Mouse (Mus musculus): Measurements from ENCODE around the gene Il23a.
"Not testable (repeated sequence)": the region's sequence is repeated elsewhere in the genome, so short reads cannot be mapped to it uniquely, and the experiment has no call there.

Il23a gene

DNA sequence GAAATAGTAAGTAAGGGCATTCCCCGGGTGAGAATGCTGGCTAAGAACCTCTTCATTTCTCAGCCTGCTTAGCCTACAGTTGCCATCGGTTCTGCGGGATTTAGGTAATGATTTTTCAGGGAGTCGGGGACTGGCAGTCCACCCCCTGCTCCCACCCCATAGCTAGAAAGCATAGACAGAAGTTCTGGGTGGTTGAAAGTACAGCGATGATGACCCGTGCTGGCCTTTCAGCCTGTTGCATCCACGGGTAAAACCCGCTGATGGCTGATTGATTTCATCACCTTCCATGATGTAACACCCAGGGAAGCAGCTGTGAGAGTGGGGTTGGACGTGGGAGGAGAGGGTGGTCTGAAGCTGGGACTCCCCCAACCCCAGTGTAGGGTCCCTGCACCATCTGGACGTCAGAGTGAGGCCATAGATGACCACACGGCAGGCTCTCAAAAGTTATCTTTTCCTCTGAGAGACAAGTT lies at the start of gene Il23a:
TSS of gene Il23a (minus strand) at position 51 of the 470 bp plus-strand sequence.
- DNase-seq = no peak

DNA sequence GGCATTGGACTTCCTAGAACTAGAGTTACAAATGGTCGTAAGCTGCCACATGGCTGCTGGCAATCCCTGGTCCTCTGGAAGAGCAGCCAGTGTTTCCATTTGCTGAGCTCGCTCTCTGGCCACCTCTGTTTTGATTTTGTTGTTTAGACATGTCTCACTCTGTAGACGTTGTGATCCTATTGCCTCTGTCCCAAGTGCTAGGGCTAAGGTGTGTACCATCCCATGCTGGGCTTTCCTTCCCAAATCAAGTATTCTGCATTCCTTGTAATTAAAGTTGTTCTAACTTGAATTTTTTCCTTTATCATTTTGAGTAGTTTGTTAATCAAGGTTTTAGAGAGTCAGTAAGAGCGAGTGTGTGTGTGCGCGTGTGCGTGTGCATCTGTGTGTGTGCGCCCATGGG lies 49.0 kb upstream of the Il23a start:
- DNase-seq = no peak

- DNase-seq = peak; percentile 82
Observed at GRCm38 (mm10) chr10:128344568-128345275, 46.2 kb upstream of the Il23a start.

GRCm38 (mm10) chr10:128343436-128343835 lies 44.9 kb upstream of the Il23a start:
- peak; percentile 68 for DNase-seq

DNA sequence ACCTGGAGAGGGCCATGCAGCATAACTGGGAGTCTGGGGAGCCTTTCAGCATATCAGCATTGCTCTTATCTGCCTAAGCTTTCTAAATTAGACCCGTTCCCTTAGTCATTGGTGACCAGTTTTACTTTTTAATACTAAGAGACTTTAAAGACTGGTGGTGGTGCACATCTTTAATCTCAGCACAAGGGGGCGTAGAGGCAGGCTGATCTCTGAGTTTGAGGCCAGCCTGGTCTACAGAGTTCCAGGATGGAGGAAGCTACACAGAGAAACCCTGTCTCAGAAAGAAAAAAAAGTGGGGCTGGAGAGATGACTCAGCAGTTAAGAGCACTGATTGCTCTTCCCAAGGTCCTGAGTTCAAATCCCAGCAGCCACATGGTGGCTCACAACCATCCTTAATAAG lies 41.7 kb upstream of the Il23a start:
- peak; percentile 40 for DNase-seq

DNA sequence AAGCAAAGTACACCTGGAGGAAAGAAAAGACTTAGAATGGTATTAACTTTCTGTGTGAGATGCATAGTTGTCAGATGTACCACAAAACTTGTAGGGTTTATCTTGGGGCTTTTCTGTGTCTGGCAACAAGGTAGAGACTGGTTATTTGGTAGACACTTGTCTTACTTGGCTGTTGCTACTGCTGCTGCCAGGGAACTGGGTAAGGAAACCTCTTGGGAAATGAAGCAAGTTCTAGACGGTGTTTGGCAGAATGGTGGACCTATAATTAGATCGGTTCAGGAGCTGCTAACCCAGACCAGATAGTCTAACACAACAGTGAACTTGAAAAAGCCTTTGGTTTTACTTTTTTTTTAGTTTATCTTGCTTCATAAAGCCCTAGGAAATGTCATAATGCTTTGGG lies 40.4 kb upstream of the Il23a start:
- DNase-seq = no peak

DNA sequence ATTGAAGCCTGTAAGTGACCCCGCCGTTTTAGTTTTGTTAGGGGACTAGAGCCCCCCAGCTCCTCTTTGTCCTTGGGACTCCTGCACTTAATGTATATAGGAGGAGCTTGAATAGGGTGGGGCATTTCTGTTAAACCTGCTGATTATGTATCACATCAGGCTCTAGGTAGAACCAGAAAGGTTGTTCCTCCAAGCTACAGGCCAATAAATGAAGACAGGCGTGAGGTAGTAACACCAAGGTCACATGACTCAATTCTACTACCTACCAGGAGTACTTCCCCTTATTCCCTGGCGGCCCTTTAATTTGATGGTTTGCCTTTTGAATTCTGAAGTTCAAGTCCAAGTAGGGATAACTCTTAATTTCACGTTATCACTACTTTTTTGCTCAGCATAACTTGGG lies 39.9 kb upstream of the Il23a start:
- DNase-seq = no peak

- peak; percentile 99 for DNase-seq
Observed at GRCm38 (mm10) chr10:128337306-128338181, 39.0 kb upstream of the Il23a start, which contains the start of gene Cs. Gene Cs, plus strand, starts transcription at chr10:128337734.

DNA sequence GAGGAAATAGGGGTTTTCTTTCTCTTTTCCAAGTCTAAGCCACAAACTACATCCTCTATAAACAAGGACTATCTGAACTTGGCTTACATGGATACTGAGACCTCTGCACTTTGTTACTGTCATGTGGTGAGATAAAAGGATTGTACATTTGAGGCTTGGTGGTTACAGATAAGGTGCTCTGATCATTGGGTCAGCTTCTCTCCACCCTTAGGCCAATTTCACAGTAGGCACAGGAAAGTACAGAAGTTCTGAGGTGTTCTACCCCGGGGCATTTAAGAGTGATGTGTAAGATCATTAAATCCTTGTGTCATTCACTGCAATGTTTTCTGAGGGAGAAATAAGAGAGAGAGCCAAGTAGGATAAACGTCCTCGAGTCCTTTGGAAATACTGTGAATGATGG lies 38.0 kb upstream of the Il23a start:
- DNase-seq = no peak

- DNase-seq = no peak
Observed at GRCm38 (mm10) chr10:128336195-128336594, 37.6 kb upstream of the Il23a start.

DNA sequence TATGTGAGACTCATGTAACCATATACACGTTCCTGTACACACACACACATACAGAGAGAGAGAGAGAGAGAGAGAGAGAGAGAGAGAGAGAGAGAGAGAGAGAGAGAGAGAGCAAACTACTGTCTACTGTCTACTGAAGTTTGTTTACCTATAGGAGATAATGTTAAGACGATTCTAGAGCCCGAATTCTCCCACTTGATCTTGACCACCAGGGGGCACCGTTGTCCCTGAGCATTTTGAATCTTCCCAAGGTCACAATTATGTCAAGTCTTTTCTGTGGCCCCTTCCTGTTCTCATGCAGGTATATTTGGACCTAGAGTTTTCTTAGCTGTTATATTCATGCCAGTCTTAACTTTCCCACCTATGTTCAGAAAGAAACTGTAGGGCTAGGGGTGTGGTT lies 37.0 kb upstream of the Il23a start:
- DNase-seq = peak; percentile 84

DNA sequence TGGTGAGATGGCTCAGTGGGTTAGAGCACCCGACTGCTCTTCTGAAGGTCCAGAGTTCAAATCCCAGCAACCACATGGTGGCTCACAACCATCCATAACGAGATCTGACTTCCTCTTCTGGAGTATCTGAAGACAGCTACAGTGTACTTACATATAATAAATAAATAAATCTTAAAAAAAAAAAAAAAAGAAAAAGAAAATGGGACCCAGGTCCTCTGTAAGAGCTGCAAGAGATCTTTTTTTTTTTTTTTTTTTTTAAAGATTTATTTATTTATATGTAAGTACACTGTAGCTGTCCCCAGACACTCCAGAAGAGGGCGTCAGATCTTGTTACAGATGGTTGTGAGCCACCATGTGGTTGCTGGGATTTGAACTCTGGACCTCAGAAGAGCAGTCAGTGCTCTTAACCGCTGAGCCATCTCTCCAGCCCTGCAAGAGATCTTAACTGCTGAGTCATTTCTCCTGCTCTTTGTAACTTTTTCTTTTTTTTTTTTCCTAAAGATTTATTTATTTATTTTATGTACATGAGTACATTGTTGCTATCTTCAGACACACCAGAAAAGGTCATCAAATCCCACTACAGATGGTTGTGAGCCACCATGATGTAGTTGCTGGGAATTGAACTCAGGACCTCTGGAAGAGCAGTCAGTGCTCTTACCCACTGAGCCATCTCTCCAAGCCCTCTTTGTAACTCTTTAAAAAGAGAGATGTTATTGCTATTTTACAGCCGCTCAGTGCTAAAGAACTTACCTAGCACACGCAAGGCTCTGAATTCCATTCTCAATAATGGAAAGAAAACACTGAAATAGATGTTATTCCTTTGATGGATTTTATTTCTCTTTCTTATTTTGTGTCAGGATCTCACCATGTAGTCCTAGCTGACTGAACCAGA lies 34.1 kb upstream of the Il23a start:
- not testable (repeated sequence) for DNase-seq

- DNase-seq = no peak
Observed at GRCm38 (mm10) chr10:128327610-128328009, 29.1 kb upstream of the Il23a start.

DNA sequence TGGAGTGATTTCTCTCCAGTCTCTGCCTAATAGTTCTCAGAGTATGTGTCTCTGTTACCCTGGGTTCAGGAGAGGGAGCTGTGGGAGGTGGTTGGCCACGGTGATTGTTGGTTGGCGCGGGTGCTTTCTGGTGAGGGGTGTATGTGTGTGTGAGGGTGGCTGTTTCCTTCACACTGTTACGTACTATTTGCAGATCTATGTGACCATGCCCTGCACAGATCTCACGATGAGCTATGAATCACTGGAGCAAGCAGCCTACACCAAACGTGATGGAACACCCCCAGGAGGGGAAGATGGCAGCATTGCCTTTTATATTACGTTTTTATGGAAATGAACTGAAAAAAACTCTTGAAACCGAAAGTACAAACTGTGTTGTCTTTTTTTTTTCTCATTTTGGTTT lies 28.3 kb upstream of the Il23a start:
- DNase-seq = no peak

- no peak for DNase-seq
Observed at GRCm38 (mm10) chr10:128323516-128323915, 25.0 kb upstream of the Il23a start.

GRCm38 (mm10) chr10:128322141-128323108 lies 23.9 kb upstream of the Il23a start, which contains the start of gene Cnpy2:
Gene Cnpy2, plus strand, starts transcription at chr10:128322459.
- DNase-seq = peak; percentile 96

DNA sequence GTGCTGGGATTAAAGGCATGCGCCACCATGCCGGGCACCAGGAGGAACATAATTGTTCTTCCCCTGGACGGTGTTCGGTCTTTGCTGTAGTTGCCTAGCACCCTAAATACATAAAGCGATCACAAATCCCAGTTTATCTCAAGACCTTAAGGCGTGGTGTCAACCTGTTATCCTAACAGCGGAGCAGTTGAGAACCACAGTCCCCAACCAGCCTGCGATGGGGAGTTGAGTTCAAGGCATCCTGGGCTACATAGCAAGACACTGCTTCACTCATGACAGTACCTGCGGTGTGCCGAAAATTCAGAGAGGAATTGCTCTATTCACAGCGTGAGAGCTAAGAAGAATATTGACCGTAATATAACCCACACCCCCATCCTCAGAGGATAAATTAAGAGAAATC lies 23.1 kb upstream of the Il23a start:
- peak; percentile 21 for DNase-seq

GRCm38 (mm10) chr10:128315578-128315977 lies 17.0 kb upstream of the Il23a start:
- DNase-seq = no peak

DNA sequence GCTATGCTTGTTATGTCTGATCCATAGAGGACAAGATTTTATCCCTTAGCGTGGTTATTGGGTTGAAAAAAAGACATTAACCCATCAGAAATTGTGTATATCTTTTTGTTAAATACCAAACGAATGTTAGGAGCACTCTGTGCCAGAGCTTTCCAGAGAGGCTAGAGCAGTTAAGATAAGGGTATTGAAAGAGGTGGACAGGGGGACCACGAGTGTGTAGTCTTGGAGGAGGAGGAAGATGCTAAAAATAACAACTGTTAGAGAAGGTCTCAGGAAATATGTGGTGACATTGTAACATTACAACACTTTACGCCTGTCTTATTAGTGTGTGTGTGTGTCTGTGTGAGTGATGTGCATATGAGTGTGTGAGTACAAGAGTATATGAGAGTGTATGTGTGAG lies 12.3 kb upstream of the Il23a start:
- no peak for DNase-seq

GRCm38 (mm10) chr10:128310177-128310576 lies 11.6 kb upstream of the Il23a start:
- peak; percentile 47 for DNase-seq

DNA sequence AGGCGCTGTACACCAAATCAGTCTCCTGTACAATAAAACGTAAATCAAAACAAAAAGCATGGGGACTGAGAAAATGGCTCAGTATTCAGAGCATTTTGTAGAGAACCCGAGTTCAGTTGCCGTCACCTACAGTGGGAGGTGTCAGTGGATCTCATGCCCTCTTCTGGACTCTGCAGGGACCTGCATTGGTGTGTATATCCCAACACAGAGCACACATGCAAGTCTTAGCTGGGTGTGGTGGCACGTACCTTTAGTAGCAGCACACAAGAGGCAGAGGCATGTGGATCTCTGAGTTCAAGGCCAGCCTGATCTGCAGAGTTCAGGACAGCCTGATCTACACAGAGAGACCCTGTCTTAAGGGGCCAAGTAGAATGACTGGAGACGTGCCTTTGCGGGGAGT lies 11.1 kb upstream of the Il23a start:
- no peak for DNase-seq
